Comparison of ENCODE assay signal across 21 mouse cellular contexts in genomic region chr4:15595996-15596395, GRCm38 (mm10).
DNase-seq lines count a peak whose midpoint lies in the region; ATAC-seq and TF ChIP-seq lines count a peak whose summit lies in the region.
"Had no signal": no experiment of that assay in that cellular context is flagged by ENCODE, and none has a peak within 500 bp of the region (broad histone marks: within the 10 kb centered on the region; RNA-seq: fewer than 3 reads in every experiment).

No protein-coding gene starts in this region.

- ATAC-seq in cerebellum, adult (ENCODE audit: insufficient number of reproducible peaks, low FRiP score, low TSS enrichment), result peak; percentile 98
- ATAC-seq: activated CD4-positive, CD25-positive, alpha-beta regulatory T cell, adult 4 months; forebrain, embryonic 13.5 days; liver, embryonic 12.5 days had no signal

- no peak overlapping the region for H3K4me3 ChIP-seq in layer of hippocampus, adult 2 months
- peak overlapping the region; percentile 35 for H3K4me3 ChIP-seq in cerebellum, adult 2 months (replicated peaks; ENCODE audit: insufficient read depth, low read depth, low read length)
- H3K4me3 ChIP-seq: forebrain, embryonic 13.5 days; heart, embryonic 12.5 days; hindbrain, embryonic 12.5 days; limb, embryonic 13.5 days; liver, embryonic 12.5 days had no signal

- peak; percentile 62; the same call in 1 of the 2 replicates for TF ChIP-seq POLR2A in cerebellum, adult 2 months (IDR thresholded peaks at IDR 0.05; ENCODE audit: borderline replicate concordance, insufficient read depth, low read length)

- DNase-seq in cerebellum, postnatal 4 days (ENCODE audit: low spot score in 2 of 2), result no peak
- DNase-seq in layer of hippocampus, adult 2 months (ENCODE audit: low spot score in 2 of 2), result peak; percentile 7 to 12
- no peak for DNase-seq in layer of hippocampus, postnatal 36 days
- peak; percentile 78 to 96 for DNase-seq in cerebellum, adult 2 months
- DNase-seq in cerebellum, postnatal 25 days, result peak; percentile 81
- DNase-seq in kidney, postnatal 25 days, result no peak
- no peak for DNase-seq in yolk sac, embryonic 10.5 days (ENCODE audit: low spot score)
- DNase-seq: adrenal gland, adult 8-10 months; heart, postnatal 10 days; kidney, adult 2 months; lung, adult 18-20 months; lung, postnatal 10 days; right cerebral cortex, postnatal 14 days had no signal

- TF ChIP-seq CTCF in layer of hippocampus, adult 2 months (conservative IDR thresholded peaks at IDR 0.05), result no peak
- TF ChIP-seq CTCF in cerebellum, adult 2 months (IDR thresholded peaks at IDR 0.05; ENCODE audit: borderline replicate concordance, insufficient read depth, low read depth, low read length), result no peak

- peak overlapping the region; percentile 75 for H3K27ac ChIP-seq in layer of hippocampus, adult 2 months
- peak overlapping the region; percentile 78; the same call in 1 of the 2 replicates for H3K27ac ChIP-seq in cerebellum, adult 2 months (ENCODE audit: insufficient read depth, low read length)
- H3K27ac ChIP-seq: forebrain, embryonic 13.5 days; hindbrain, embryonic 12.5 days; kidney, postnatal 0 days; limb, embryonic 13.5 days; liver, embryonic 12.5 days had no signal

- WGBS in cerebellum, adult 2 months, result 12% methylated on average over 3 of the region's 3 CpGs

- no peaks in the 10 kb centered on the region for H3K27me3 ChIP-seq in cerebellum, adult 2 months (ENCODE audit: control insufficient read depth, insufficient read depth, low read length)
- H3K27me3 ChIP-seq: forebrain, embryonic 13.5 days; heart, embryonic 12.5 days; hindbrain, embryonic 12.5 days; limb, embryonic 13.5 days; liver, embryonic 12.5 days had no signal

- H3K4me1 ChIP-seq in cerebellum, adult 2 months (ENCODE audit: control insufficient read depth, insufficient read depth, low read length), result peaks cover 6% of the 10 kb centered on the region; the same call in 1 of the 2 replicates
- H3K4me1 ChIP-seq: forebrain, embryonic 13.5 days; heart, embryonic 12.5 days; hindbrain, embryonic 12.5 days; limb, embryonic 13.5 days; liver, embryonic 12.5 days had no signal

Comparison
In these comparisons a context has a peak if more than half of its experiments do, and no peak if none do; other contexts are left out.
1. DNase-seq: peak in layer of hippocampus, adult 2 months (2 of 2), cerebellum, adult 2 months (2 of 2) and cerebellum, postnatal 25 days (2 of 2); none in cerebellum, postnatal 4 days (0 of 2), layer of hippocampus, postnatal 36 days (0 of 2), kidney, postnatal 25 days (0 of 2) and yolk sac, embryonic 10.5 days (single experiment).